Mouse (Mus musculus) olfactory bulb, adult 2 months (tissue): ENCODE results near the gene Intu.

Source experiments
- CTCF ChIP-seq: fragments of 200-500 bp; IDR thresholded peaks from 2 replicates; pipeline ENCODE4 v1.5.1; 2012; ENCODE audit warnings: low read depth, mild to moderate bottlenecking, low read length, moderate library complexity; ENCODE audit not compliant: insufficient read depth
- POLR2A ChIP-seq: fragments of 200-500 bp; IDR thresholded peaks from 2 replicates; pipeline ENCODE4 v1.6.1; 2012; ENCODE audit warnings: mild to moderate bottlenecking, low read depth, low read length, moderate library complexity; ENCODE audit not compliant: insufficient read depth

GRCm38 (mm10) chr3:40654028-40654427, 122.9 kb downstream of the Intu start:
- TF ChIP-seq POLR2A = no peak
- TF ChIP-seq CTCF = no peak
